In the genomic region with DNA sequence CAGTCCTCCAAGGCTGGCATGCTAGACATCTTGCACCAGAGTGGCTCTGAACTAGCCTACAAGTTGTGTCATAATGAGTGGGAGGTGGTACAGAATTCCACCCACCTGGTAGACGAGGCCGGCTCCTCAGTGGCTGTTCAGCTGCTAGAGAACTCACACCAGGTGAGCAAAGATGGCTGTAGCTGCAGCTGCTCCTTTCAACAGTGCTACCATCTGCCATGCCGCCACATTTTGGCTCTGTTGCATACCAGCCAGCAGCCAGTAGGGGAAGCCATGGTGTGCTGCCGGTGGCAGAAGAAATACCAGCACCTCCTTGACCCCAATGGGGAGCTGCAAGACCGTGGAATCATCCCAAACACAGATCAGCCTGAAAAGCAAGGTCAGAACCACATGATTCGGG, we compare ENCODE assay signal across 17 mouse cellular contexts. TPM values are rescaled to one million over a fixed set of nuclear protein-coding genes. Genes with fewer than 3 reads are reported as not detected.
"Had no signal": no experiment of that assay in that cellular context is flagged by ENCODE, and none has a peak within 500 bp of the region (broad histone marks: within the 10 kb centered on the region; RNA-seq: fewer than 3 reads in every experiment).

No protein-coding gene starts in this region.

- DNase-seq: kidney, postnatal 25 days; lung, adult 2 months; lung, postnatal 36 days; midbrain, embryonic 14.5 days; right cerebral cortex, adult 18-20 months; thymus, adult 2 months; thymus, postnatal 36 days had no signal

- H3K4me3 ChIP-seq: limb, embryonic 10.5 days; liver, embryonic 15.5 days; midbrain, embryonic 10.5 days; myocyte; neural tube, embryonic 15.5 days had no signal

- ATAC-seq: lung, postnatal 0 days had no signal

- H3K27ac ChIP-seq: limb, embryonic 10.5 days; liver, embryonic 15.5 days; midbrain, embryonic 10.5 days; neural tube, embryonic 15.5 days; stomach, postnatal 0 days had no signal

- H3K27me3 ChIP-seq: liver, embryonic 15.5 days; neural tube, embryonic 15.5 days had no signal

RNA-seq across cellular contexts. Expression of a gene that starts 7.3 kb away (rescaled TPM):
- polyA plus RNA-seq: kidney, embryonic 16.5 days; liver, embryonic 11.5 days; liver, embryonic 15.5 days; lung, postnatal 0 days; midbrain, embryonic 10.5 days; neural tube, embryonic 11.5 days; neural tube, embryonic 15.5 days; stomach, postnatal 0 days had no signal
